Mouse (Mus musculus) forebrain, embryonic 14.5 days (tissue): ENCODE measurements around the gene Ybx2. TPM values are rescaled to one million over a fixed set of nuclear protein-coding genes. Genes with fewer than 3 reads are reported as not detected.
A peak's percentile ranks its signal among the peaks of the same experiment; 100 is the strongest.

Experiments used
- ATAC-seq: fragments of 200-750 bp; cut with Nextera tagmentation; 2 replicates; pipeline ENCODE4 v1.8.0; 2017; ENCODE audit warnings: mild to moderate bottlenecking, moderate library complexity
- DNase-seq: peaks from one replicate; pipeline ENCODE4 v3.0.0-alpha.2; 2015; ENCODE audit warnings: low spot score
- H3K27ac ChIP-seq: fragments of 300-500 bp; sonication (generic); 2 replicates; pipeline ENCODE4 v1.5.1; 2014; ENCODE audit warnings: low read depth, mild to moderate bottlenecking, control low read depth, low read length, moderate library complexity
- H3K27me3 ChIP-seq: fragments of 300-500 bp; sonication (generic); replicated peaks from 2 replicates; pipeline ENCODE4 v1.6.1; 2014; ENCODE audit warnings: low read length, control low read depth, mixed read lengths; ENCODE audit not compliant: control insufficient read depth, insufficient read depth
- H3K36me3 ChIP-seq: fragments of 300-500 bp; sonication (generic); 2 replicates; pipeline ENCODE4 v1.6.1; 2014; ENCODE audit warnings: low read length, control low read depth; ENCODE audit not compliant: control insufficient read depth, insufficient read depth
- H3K4me1 ChIP-seq: fragments of 300-500 bp; sonication (generic); 2 replicates; pipeline ENCODE4 v1.6.1; 2014; ENCODE audit warnings: antibody characterized with exemption, low read length, control low read depth; ENCODE audit not compliant: control insufficient read depth, insufficient read depth
- H3K4me2 ChIP-seq: fragments of 300-500 bp; sonication (generic); 2 replicates; pipeline ENCODE4 v1.6.1; 2014; ENCODE audit warnings: mild to moderate bottlenecking, control low read depth, low read length
- H3K4me3 ChIP-seq: fragments of 300-500 bp; sonication (generic); 2 replicates; pipeline ENCODE4 v1.5.1; 2014; ENCODE audit warnings: low read depth, low read length, control low read depth
- H3K9ac ChIP-seq: fragments of 300-500 bp; sonication (generic); 2 replicates; pipeline ENCODE4 v1.6.1; 2014; ENCODE audit warnings: mild to moderate bottlenecking, low read length, control low read depth, moderate library complexity
- H3K9me3 ChIP-seq: fragments of 300-500 bp; sonication (generic); replicated peaks from 2 replicates; pipeline ENCODE4 v1.6.1; 2016; ENCODE audit warnings: low read length, control low read depth, mixed read lengths; ENCODE audit not compliant: control insufficient read depth
- WGBS: fragments of 180-500 bp; shearing (Covaris S2); extraction: QIAGEN DNeasy Blood & Tissue Kit; methylation state at CpG from one replicate; pipeline ENCODE4 v1.1.7; 2014; 5-methylcytosine and 5-hydroxymethylcytosine counted together
- polyA plus RNA-seq: library from polyadenylated mRNA; unstranded; fragments of >200 nt; fragmentation: Nextera tagmentation; extraction: Ambion mirVana; gene quantifications from 2 replicates; pipeline ENCODE4 v1.2.1, GENCODE M21; 2014

Ybx2 gene
- polyA plus RNA-seq, 1 experiment from 2014 or later: 4.0 TPM

GRCm38 (mm10) chr11:69936714-69937347 is 1.2 kb downstream of the Ybx2 start:
- WGBS: 37% methylated on average over 9 of the region's 9 CpGs
- DNase-seq: no peak
- Histone ChIP-seq H3K9ac (no peak overlapping the region), H3K4me1 (peaks cover 5% of the 10 kb centered on the region; the same call in 1 of the 2 replicates), H3K4me3 (peak overlapping the region; percentile 53), H3K36me3 (no peaks in the 10 kb centered on the region), H3K9me3 (no peaks in the 10 kb centered on the region), H3K27me3 (peaks cover 9% of the 10 kb centered on the region; the same call in 1 of the 2 replicates), H3K4me2 (peak overlapping the region; percentile 99), H3K27ac (no peak overlapping the region)
- no peak for ATAC-seq

DNA sequence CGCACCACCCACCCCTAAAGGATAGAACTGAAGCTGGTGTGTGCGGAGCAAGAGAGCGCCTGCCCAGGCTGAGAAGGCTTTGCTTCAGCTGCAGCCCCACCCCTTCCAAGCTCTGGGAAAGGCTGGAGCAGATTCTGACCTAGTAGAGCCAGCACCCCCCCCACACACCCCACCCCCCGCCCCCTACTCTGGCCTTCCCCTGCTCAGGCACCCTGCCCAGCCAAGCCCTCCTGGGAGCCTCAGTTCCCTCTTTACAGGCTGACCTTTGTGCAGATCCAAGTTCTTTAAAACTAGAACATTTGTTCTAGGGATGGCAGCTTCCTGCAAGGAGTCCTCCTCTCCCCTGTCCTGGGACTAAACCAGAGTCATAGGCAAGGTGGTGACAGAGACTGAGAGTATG is 1.8 kb downstream of the Ybx2 start:
- H3K4me1 ChIP-seq: peaks cover 5% of the 10 kb centered on the region; the same call in 1 of the 2 replicates
- no peak overlapping the region for H3K4me2 ChIP-seq
- peaks cover 9% of the 10 kb centered on the region; the same call in 1 of the 2 replicates for H3K27me3 ChIP-seq
- ATAC-seq (no peak), DNase-seq (no peak)
- 48% methylated on average over 4 of the region's 4 CpGs for WGBS
- H3K9ac ChIP-seq: no peak overlapping the region
- H3K36me3 ChIP-seq: no peaks in the 10 kb centered on the region
- H3K4me3 ChIP-seq: no peak overlapping the region
- H3K9me3 ChIP-seq: no peaks in the 10 kb centered on the region
- no peak overlapping the region for H3K27ac ChIP-seq

DNA sequence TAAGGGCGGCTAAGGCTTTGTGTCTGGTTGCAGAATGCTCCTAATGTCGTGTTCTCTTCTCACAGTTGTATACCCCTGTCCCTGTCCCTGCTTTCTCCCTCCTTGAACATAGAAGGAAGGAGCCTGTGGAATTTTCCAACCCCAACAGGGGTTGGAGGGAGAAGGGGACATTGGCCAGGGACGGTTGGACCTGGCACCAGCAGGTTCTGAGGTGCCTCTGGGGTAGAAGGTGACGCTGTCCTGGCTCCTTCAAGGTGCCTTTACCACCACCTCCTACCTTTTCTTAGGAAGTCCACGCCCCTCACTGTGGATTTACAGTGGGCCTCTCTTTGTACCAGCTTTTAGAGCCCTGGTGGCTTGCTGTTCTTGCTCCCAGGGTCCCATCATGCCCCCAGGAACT is 2.2 kb downstream of the Ybx2 start:
- peaks cover 5% of the 10 kb centered on the region; the same call in 1 of the 2 replicates for H3K4me1 ChIP-seq
- H3K27ac ChIP-seq: no peak overlapping the region
- no peaks in the 10 kb centered on the region for H3K36me3 ChIP-seq
- no peak for ATAC-seq
- no peak overlapping the region for H3K4me2 ChIP-seq
- DNase-seq: no peak
- H3K27me3 ChIP-seq: peaks cover 9% of the 10 kb centered on the region; the same call in 1 of the 2 replicates
- H3K9me3 ChIP-seq: no peaks in the 10 kb centered on the region
- no peak overlapping the region for H3K9ac ChIP-seq
- WGBS: 70% methylated on average over 5 of the region's 5 CpGs
- no peak overlapping the region for H3K4me3 ChIP-seq

DNA sequence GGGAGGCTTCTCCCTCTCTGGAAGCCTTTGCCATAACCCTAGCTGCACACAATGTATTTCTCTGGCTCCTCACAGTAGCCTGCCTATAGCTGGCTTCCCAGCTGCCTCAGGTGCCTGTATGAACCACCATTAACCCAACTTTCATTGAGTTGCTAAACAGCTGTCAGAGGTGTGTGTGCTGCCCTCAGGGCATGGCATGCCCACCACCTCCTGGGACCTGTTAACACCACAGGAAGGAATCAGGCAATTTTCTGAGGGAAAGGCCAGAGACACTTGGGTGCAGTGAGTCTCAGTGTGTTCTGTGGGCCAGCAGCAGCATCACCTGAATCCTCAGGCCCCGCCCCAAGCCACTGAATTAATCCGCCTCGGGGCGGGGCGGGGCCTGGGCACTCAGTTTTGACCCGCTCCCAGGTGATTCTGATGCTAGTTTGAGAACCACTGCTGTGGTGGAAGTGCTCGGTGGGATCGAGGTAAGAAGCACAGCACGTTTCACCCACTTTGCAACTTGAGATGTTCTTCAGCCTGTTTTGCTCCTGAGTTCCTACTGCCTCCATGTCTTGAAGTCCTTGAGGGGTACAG is 2.9 kb downstream of the Ybx2 start:
- Histone ChIP-seq H3K9ac (no peak overlapping the region), H3K36me3 (peaks cover 3% of the 10 kb centered on the region; the same call in 1 of the 2 replicates), H3K9me3 (no peaks in the 10 kb centered on the region), H3K4me1 (peaks cover 5% of the 10 kb centered on the region; the same call in 1 of the 2 replicates), H3K4me3 (no peak overlapping the region), H3K27ac (no peak overlapping the region), H3K27me3 (peaks cover 9% of the 10 kb centered on the region; the same call in 1 of the 2 replicates), H3K4me2 (no peak overlapping the region)
- no peak for ATAC-seq
- WGBS: 22% methylated on average over 9 of the region's 9 CpGs
- DNase-seq: no peak

DNA sequence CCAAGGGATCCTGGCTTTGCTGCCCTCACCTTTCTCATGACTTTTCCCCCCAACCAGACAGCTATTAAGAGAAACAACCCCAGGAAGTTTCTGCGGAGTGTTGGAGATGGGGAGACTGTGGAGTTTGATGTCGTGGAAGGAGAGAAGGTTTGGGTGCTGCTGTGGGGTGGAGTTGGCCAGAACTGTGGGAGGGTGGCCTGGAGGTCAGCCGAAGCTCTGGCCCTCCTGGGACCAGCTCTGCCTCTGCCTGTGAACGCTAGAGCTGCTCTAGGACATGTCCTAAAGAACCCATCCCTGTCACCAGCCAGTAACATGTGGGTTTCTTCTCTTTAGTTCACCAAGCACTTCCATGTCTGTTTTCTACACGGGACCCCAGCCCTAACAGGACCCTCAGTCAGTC is 3.6 kb downstream of the Ybx2 start:
- peaks cover 3% of the 10 kb centered on the region; the same call in 1 of the 2 replicates for H3K36me3 ChIP-seq
- ATAC-seq (no peak), DNase-seq (no peak)
- H3K9ac ChIP-seq: no peak overlapping the region
- no peak overlapping the region for H3K27ac ChIP-seq
- H3K9me3 ChIP-seq: no peaks in the 10 kb centered on the region
- WGBS: 76% methylated on average over 5 of the region's 5 CpGs
- peaks cover 9% of the 10 kb centered on the region; the same call in 1 of the 2 replicates for H3K27me3 ChIP-seq
- H3K4me2 ChIP-seq: no peak overlapping the region
- H3K4me3 ChIP-seq: no peak overlapping the region
- H3K4me1 ChIP-seq: peaks cover 5% of the 10 kb centered on the region; the same call in 1 of the 2 replicates

- no peak overlapping the region for H3K4me3 ChIP-seq
- peaks cover 9% of the 10 kb centered on the region; the same call in 1 of the 2 replicates for H3K27me3 ChIP-seq
- peaks cover 5% of the 10 kb centered on the region; the same call in 1 of the 2 replicates for H3K4me1 ChIP-seq
- no peak overlapping the region for H3K9ac ChIP-seq
- DNase-seq: no peak
- no peak for ATAC-seq
- no peak overlapping the region for H3K27ac ChIP-seq
- WGBS: 95% methylated on average over 17 of the region's 17 CpGs
- peaks cover 7% of the 10 kb centered on the region for H3K36me3 ChIP-seq
- H3K4me2 ChIP-seq: no peak overlapping the region
- no peaks in the 10 kb centered on the region for H3K9me3 ChIP-seq
Measured at GRCm38 (mm10) chr11:69939731-69940130, 4.1 kb downstream of the Ybx2 start.

DNA sequence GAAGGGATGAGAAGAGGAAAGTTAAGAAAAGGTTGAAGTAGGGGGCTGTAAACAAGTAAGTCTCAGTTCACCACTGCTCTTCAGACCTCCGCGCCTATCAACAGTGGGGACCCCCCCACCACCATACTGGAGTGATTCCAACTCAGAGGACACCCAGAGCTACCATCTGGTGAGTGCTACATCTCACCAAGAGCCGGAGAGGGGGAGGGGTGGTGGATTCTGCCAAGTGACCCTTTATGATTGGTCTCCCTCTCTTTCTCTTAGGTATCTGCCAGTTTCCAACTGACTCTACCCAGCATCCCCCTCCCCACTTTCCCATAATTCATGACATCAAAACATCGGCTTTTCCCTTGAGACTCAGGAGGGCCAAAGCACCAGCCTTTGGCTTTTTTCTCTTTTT is 5.4 kb downstream of the Ybx2 start:
- no peak overlapping the region for H3K4me2 ChIP-seq
- H3K4me1 ChIP-seq: peaks cover 2% of the 10 kb centered on the region; the same call in 1 of the 2 replicates
- H3K9me3 ChIP-seq: no peaks in the 10 kb centered on the region
- H3K9ac ChIP-seq: no peak overlapping the region
- peaks cover 11% of the 10 kb centered on the region for H3K36me3 ChIP-seq
- DNase-seq (peak; percentile 39), ATAC-seq (no peak)
- peaks cover 9% of the 10 kb centered on the region; the same call in 1 of the 2 replicates for H3K27me3 ChIP-seq
- H3K27ac ChIP-seq: no peak overlapping the region
- WGBS: 73% methylated on average over 4 of the region's 4 CpGs
- H3K4me3 ChIP-seq: no peak overlapping the region

DNA sequence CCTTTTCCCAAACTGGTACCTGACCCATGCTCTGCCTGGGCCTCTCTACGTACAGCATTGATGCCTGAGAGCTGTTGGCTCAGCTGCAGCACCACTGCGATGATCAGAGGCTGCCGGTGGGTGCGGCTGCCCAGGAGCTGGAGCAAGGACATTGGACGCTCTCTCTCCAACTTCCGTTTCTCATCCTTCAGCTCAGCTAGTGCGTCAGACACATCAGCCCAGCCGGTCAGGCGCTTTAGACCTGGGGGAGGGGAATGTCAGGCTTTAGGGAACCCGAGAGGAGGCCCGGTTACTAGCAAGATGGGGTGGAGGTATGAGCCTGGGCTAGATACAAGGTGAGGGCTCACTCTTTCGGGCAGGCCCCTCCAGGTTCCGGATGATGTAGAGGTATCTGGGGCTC is 9.6 kb downstream of the Ybx2 start:
- ATAC-seq: no peak
- Histone ChIP-seq H3K27me3 (no peaks in the 10 kb centered on the region), H3K36me3 (peaks cover 11% of the 10 kb centered on the region), H3K4me2 (no peak overlapping the region), H3K9me3 (no peaks in the 10 kb centered on the region), H3K27ac (no peak overlapping the region), H3K4me1 (peaks cover 10% of the 10 kb centered on the region), H3K4me3 (no peak overlapping the region), H3K9ac (no peak overlapping the region)
- 86% methylated on average over 13 of the region's 13 CpGs for WGBS
- DNase-seq: no peak
